Mouse (Mus musculus): Measurements from ENCODE around the gene Olfr822. TPM values are rescaled to one million over a fixed set of nuclear protein-coding genes. Genes with fewer than 3 reads are reported as not detected.
"Not testable (repeated sequence)": the region's sequence is repeated elsewhere in the genome, so short reads cannot be mapped to it uniquely, and the experiment has no call there.

Gene Olfr822
- polyA plus RNA-seq (2012; rRNA removed) = not detected in 2 replicates

- H3K4me1 ChIP-seq (ENCODE audit: control insufficient read depth, insufficient read depth, low read length) = no peaks in the 10 kb centered on the region
- H3K4me3 ChIP-seq (ENCODE audit: insufficient read depth, low read length) = no peak within 1 kb of the TSS
- TF ChIP-seq POLR2A (IDR thresholded peaks at IDR 0.05; ENCODE audit: extremely low read depth, insufficient read depth, low read length) (no peak), CTCF (IDR thresholded peaks at IDR 0.05; ENCODE audit: extremely low read depth, insufficient read depth, low read length) (no peak)
- no peak within 1 kb of the TSS for H3K27ac ChIP-seq (ENCODE audit: insufficient read depth, low read length)
Observed at GRCm38 (mm10) chr10:130070910-130071309, at the start of gene Olfr822. TSS of gene Olfr822 (plus strand) at chr10:130071210.

GRCm38 (mm10) chr10:130030048-130030447 lies 41.0 kb upstream of the Olfr822 start, which contains the start of gene Olfr821:
TSS of gene Olfr821 (plus strand) at chr10:130030348.
- TF ChIP-seq POLR2A (IDR thresholded peaks at IDR 0.05; ENCODE audit: extremely low read depth, insufficient read depth, low read length) (no peak), CTCF (IDR thresholded peaks at IDR 0.05; ENCODE audit: extremely low read depth, insufficient read depth, low read length) (no peak)
- Histone ChIP-seq H3K27ac (ENCODE audit: insufficient read depth, low read length) (no peak within 1 kb of the TSS), H3K4me3 (ENCODE audit: insufficient read depth, low read length) (no peak within 1 kb of the TSS), H3K4me1 (ENCODE audit: control insufficient read depth, insufficient read depth, low read length) (no peaks in the 10 kb centered on the region)

DNA sequence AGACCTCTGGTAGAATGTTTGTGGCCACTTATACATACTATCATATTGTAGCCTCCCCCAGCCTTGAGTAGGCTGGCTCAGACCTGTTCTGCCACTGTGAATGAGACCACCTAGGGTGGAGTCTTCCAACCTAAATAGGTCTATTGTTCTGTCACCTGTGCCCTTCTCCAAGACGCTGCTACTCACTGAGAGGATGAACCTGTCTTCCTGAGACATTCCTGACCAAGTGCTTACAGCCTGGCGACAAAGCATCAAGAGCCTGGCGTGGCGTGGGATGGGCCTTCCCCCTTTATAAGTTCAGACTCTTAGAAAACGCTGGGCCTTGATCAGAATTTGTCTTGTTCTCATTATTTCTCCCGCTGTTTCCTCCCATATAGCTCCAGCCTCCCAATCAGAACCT lies 33.9 kb upstream of the Olfr822 start:
- TF ChIP-seq CTCF (IDR thresholded peaks at IDR 0.05; ENCODE audit: extremely low read depth, insufficient read depth, low read length) (no peak), POLR2A (IDR thresholded peaks at IDR 0.05; ENCODE audit: extremely low read depth, insufficient read depth, low read length) (no peak)
- no peaks in the 10 kb centered on the region for H3K4me1 ChIP-seq (ENCODE audit: control insufficient read depth, insufficient read depth, low read length)
- no peak overlapping the region for H3K27ac ChIP-seq (ENCODE audit: insufficient read depth, low read length)
- no peak overlapping the region for H3K4me3 ChIP-seq (ENCODE audit: insufficient read depth, low read length)

- Histone ChIP-seq H3K4me3 (ENCODE audit: insufficient read depth, low read length) (no peak overlapping the region), H3K4me1 (ENCODE audit: control insufficient read depth, insufficient read depth, low read length) (no peaks in the 10 kb centered on the region), H3K27ac (ENCODE audit: insufficient read depth, low read length) (no peak overlapping the region)
- peak; percentile 28; the same call in 1 of the 2 replicates for TF ChIP-seq CTCF (IDR thresholded peaks at IDR 0.05; ENCODE audit: extremely low read depth, insufficient read depth, low read length)
- TF ChIP-seq POLR2A (IDR thresholded peaks at IDR 0.05; ENCODE audit: extremely low read depth, insufficient read depth, low read length) = no peak
Observed at GRCm38 (mm10) chr10:130092838-130093440, 21.9 kb downstream of the Olfr822 start.

- TF ChIP-seq POLR2A (IDR thresholded peaks at IDR 0.05; ENCODE audit: extremely low read depth, insufficient read depth, low read length) (no peak), CTCF (IDR thresholded peaks at IDR 0.05; ENCODE audit: extremely low read depth, insufficient read depth, low read length) (no peak)
- Histone ChIP-seq H3K4me1 (ENCODE audit: control insufficient read depth, insufficient read depth, low read length) (no peaks in the 10 kb centered on the region), H3K27ac (ENCODE audit: insufficient read depth, low read length) (no peak overlapping the region), H3K4me3 (ENCODE audit: insufficient read depth, low read length) (no peak overlapping the region)
Observed at GRCm38 (mm10) chr10:130096104-130096503, 25.1 kb downstream of the Olfr822 start.

DNA sequence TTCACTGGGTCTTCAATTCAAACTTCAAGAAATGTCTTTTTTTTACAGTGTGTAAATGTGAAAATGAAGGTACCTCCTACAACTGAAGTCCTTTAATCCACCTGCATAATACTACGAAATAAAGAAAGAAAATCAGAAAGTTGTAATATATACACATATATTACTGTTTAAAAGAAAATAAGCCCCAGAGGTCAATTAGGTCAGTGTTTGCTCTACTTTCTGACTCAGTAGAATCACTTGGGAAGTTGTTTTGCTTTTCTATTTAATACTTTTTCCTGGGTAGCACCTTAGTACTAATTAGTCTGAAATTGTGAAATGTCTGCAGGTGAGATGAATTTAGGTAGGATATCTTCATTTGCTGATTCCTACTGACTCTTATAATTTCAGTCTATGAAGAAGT lies 44.3 kb downstream of the Olfr822 start, which contains the start of gene Olfr823:
Gene Olfr823, minus strand, starts transcription at position 101 of the 400 bp plus-strand sequence.
- H3K4me1 ChIP-seq (ENCODE audit: control insufficient read depth, insufficient read depth, low read length); H3K4me3 ChIP-seq (ENCODE audit: insufficient read depth, low read length); H3K27ac ChIP-seq (ENCODE audit: insufficient read depth, low read length): not testable (repeated sequence)

GRCm38 (mm10) chr10:130116045-130116444 lies 45.0 kb downstream of the Olfr822 start:
- not testable (repeated sequence) for H3K4me3 ChIP-seq (ENCODE audit: insufficient read depth, low read length); H3K4me1 ChIP-seq (ENCODE audit: control insufficient read depth, insufficient read depth, low read length); H3K27ac ChIP-seq (ENCODE audit: insufficient read depth, low read length)

Other genes starting within 250 kb of the Olfr822 start
- gene Olfr812, start 225.1 kb upstream of the Olfr822 start, polyA plus RNA-seq (2012; rRNA removed) = not detected in 2 replicates
- not detected in 2 replicates for gene Olfr813, start 215.8 kb upstream of the Olfr822 start, polyA plus RNA-seq (2012; rRNA removed)
- not detected in 2 replicates for gene Olfr814, start 191.4 kb upstream of the Olfr822 start, polyA plus RNA-seq (2012; rRNA removed)
- not detected in 2 replicates for gene Olfr815, start 165.3 kb upstream of the Olfr822 start, polyA plus RNA-seq (2012; rRNA removed)
- not detected in 2 replicates for gene Olfr816, start 155.6 kb upstream of the Olfr822 start, polyA plus RNA-seq (2012; rRNA removed)
- not detected in 2 replicates for gene Olfr818, start 122.1 kb upstream of the Olfr822 start, polyA plus RNA-seq (2012; rRNA removed)
- not detected in 2 replicates for gene Olfr819, start 103.9 kb upstream of the Olfr822 start, polyA plus RNA-seq (2012; rRNA removed)
- not detected in 2 replicates for gene Olfr247, start 95.1 kb upstream of the Olfr822 start, polyA plus RNA-seq (2012; rRNA removed)
- gene Gm10310, start 86.1 kb upstream of the Olfr822 start, polyA plus RNA-seq (2012; rRNA removed) = not detected in 2 replicates
- gene Olfr820, start 58.6 kb upstream of the Olfr822 start, polyA plus RNA-seq (2012; rRNA removed) = not detected in 2 replicates
- not detected in 2 replicates for gene Olfr821, start 40.9 kb upstream of the Olfr822 start, polyA plus RNA-seq (2012; rRNA removed)
- gene Olfr823, start 44.2 kb downstream of the Olfr822 start, polyA plus RNA-seq (2012; rRNA removed) = not detected in 2 replicates
- not detected in 2 replicates for gene Olfr824, start 58.8 kb downstream of the Olfr822 start, polyA plus RNA-seq (2012; rRNA removed)
- gene Olfr825, start 95.6 kb downstream of the Olfr822 start, polyA plus RNA-seq (2012; rRNA removed) = not detected in 2 replicates
- not detected in 2 replicates for gene Olfr826, start 113.0 kb downstream of the Olfr822 start, polyA plus RNA-seq (2012; rRNA removed)
- not detected in 2 replicates for gene Olfr827, start 143.2 kb downstream of the Olfr822 start, polyA plus RNA-seq (2012; rRNA removed)
- gene Neurod4, start 209.0 kb downstream of the Olfr822 start, polyA plus RNA-seq (2012; rRNA removed) = 0.81 and 1.1 TPM in 2 replicates